Mouse (Mus musculus): ENCODE measurements around the gene Chd8.
A peak's percentile ranks its signal among the peaks of the same experiment; 100 is the strongest.
"Not testable (repeated sequence)": the region's sequence is repeated elsewhere in the genome, so short reads cannot be mapped to it uniquely, and the experiment has no call there.

The Chd8 gene

GRCm38 (mm10) chr14:52257484-52258213 lies at the start of gene Chd8:
Gene Chd8, minus strand, starts transcription at chr14:52257780.
- peak; percentile 96 for DNase-seq (ENCODE audit: extremely low spot score, low spot score)

GRCm38 (mm10) chr14:52306100-52306499 lies 48.5 kb upstream of the Chd8 start:
- no peak for DNase-seq (ENCODE audit: extremely low spot score, low spot score)

- DNase-seq (ENCODE audit: extremely low spot score, low spot score): peak; percentile 92
Observed at GRCm38 (mm10) chr14:52304644-52305271, 47.2 kb upstream of the Chd8 start, which contains the start of gene Mettl3. Gene Mettl3, minus strand, starts transcription at chr14:52305128.

GRCm38 (mm10) chr14:52303517-52303916 lies 45.9 kb upstream of the Chd8 start:
- not testable (repeated sequence) for DNase-seq (ENCODE audit: extremely low spot score, low spot score)

GRCm38 (mm10) chr14:52295558-52296264 lies 38.1 kb upstream of the Chd8 start:
- DNase-seq (ENCODE audit: extremely low spot score, low spot score): no peak

- DNase-seq (ENCODE audit: extremely low spot score, low spot score): no peak
Observed at GRCm38 (mm10) chr14:52284191-52284590, 26.6 kb upstream of the Chd8 start.

- DNase-seq (ENCODE audit: extremely low spot score, low spot score): no peak
Observed at GRCm38 (mm10) chr14:52283629-52284028, 26.0 kb upstream of the Chd8 start.

GRCm38 (mm10) chr14:52279747-52280120 lies 22.2 kb upstream of the Chd8 start:
- DNase-seq (ENCODE audit: extremely low spot score, low spot score): no peak

- DNase-seq (ENCODE audit: extremely low spot score, low spot score): peak; percentile 99
Observed at GRCm38 (mm10) chr14:52278932-52279746, 21.6 kb upstream of the Chd8 start, which contains the start of the genes Tox4 and Rab2b. Gene Tox4, plus strand, starts transcription at chr14:52279146. Gene Rab2b, minus strand, starts transcription at chr14:52279545.

GRCm38 (mm10) chr14:52277210-52277609 lies 19.6 kb upstream of the Chd8 start:
- no peak for DNase-seq (ENCODE audit: extremely low spot score, low spot score)

- DNase-seq (ENCODE audit: extremely low spot score, low spot score): no peak
Observed at GRCm38 (mm10) chr14:52272781-52273180, 15.2 kb upstream of the Chd8 start.

- DNase-seq (ENCODE audit: extremely low spot score, low spot score): peak; percentile 24
Observed at GRCm38 (mm10) chr14:52256311-52257175, 1.0 kb downstream of the Chd8 start.

GRCm38 (mm10) chr14:52246129-52246528 lies 11.5 kb downstream of the Chd8 start:
- DNase-seq (ENCODE audit: extremely low spot score, low spot score): no peak

GRCm38 (mm10) chr14:52244690-52245042 lies 12.9 kb downstream of the Chd8 start:
- no peak for DNase-seq (ENCODE audit: extremely low spot score, low spot score)

GRCm38 (mm10) chr14:52244041-52244689 lies 13.4 kb downstream of the Chd8 start:
- DNase-seq (ENCODE audit: extremely low spot score, low spot score): peak; percentile 99

- no peak for DNase-seq (ENCODE audit: extremely low spot score, low spot score)
Observed at GRCm38 (mm10) chr14:52236216-52236615, 21.4 kb downstream of the Chd8 start.

GRCm38 (mm10) chr14:52235165-52235564 lies 22.4 kb downstream of the Chd8 start:
- DNase-seq (ENCODE audit: extremely low spot score, low spot score): no peak

GRCm38 (mm10) chr14:52232249-52232648 lies 25.3 kb downstream of the Chd8 start:
- no peak for DNase-seq (ENCODE audit: extremely low spot score, low spot score)

- no peak for DNase-seq (ENCODE audit: extremely low spot score, low spot score)
Observed at GRCm38 (mm10) chr14:52225972-52226371, 31.6 kb downstream of the Chd8 start.

GRCm38 (mm10) chr14:52217261-52217660 lies 40.3 kb downstream of the Chd8 start:
- DNase-seq (ENCODE audit: extremely low spot score, low spot score): no peak
